Mouse (Mus musculus) v-Abl transformed pro-B cells (cell line): ENCODE data around the gene Synj1.

Experiments used
- in situ Hi-C, 2 experiments: fragments of 400-800 bp; cut with MboI; formaldehyde crosslinking; loops; one replicate each; pipeline ENCODE4 v1.15.1; 2025; ENCODE audit not compliant: unreplicated experiment in 2 of 2

Gene Synj1

DNA sequence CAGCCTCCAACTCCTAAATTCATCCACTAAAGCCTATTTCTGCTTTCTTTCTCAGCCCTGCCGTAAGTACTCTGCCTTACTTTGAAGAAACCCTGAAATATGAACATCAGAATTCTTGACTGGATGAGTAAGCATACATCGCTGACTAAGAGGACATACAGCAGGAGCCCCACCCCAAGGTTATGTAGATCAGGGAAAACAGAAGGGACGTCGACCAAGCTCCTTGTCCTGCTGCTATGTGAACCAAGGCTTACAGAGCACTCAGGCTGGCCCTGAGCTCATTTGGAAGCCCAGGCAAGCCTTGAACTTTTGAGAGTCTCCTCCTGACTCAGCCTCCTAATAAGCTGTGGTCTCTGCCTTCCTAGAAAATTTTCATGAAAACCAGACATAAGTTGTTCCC is 4.7 kb upstream of the Synj1 start:
- in situ Hi-C loops, result loop anchor here in 1 of 2 experiments (10.0 kb wide), 1 partner anchor 81 kb away; the partner anchor contains the start of gene Cfap298

DNA sequence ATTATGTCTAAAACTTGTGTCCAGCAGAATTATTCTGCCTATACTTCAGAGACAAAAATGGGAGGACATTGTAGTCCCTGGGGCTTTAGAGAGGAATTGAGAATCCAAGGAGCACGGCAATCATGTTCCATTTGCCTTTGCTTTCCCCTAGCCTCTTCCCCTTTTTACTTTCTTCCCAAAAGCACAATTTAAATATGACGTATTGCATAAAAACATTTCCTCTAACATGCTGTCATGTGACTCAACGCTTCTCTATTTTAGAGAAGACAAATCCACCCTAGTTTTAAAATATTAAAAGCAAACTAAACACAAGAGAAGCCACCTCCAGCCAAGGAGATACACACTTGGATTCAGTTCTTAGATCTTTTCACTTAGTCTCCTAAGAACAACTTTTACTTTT is 739 bp upstream of the Synj1 start:
- in situ Hi-C loops, result loop anchor here in 1 of 2 experiments (10.0 kb wide), 1 partner anchor 77 kb away; the partner anchor contains the start of gene Cfap298

DNA sequence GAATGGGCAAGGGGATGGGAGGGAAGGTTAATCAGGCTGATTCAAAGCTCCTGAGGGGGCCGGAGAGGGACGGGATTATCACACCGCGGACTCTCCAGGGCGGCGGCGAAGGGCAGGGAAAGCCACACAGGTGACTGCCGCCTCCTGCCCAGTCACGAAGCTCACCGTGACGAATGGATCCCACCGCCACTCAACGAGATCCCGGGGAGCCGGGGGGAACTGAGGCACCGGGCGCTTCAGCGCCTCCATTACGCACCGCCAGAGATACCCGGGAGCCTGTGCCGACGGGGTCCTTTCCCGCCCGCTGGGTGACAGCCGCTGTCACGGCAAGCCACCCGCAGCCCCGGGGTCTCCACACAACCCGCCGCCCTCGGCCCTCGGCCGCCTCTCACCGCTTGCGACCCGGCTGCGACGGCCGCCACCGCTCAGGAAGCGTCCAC is 507 bp downstream of the Synj1 start:
- in situ Hi-C loops, result loop anchor here in 1 of 2 experiments (10.0 kb wide), 1 partner anchor 76 kb away; the partner anchor contains the start of gene Cfap298

DNA sequence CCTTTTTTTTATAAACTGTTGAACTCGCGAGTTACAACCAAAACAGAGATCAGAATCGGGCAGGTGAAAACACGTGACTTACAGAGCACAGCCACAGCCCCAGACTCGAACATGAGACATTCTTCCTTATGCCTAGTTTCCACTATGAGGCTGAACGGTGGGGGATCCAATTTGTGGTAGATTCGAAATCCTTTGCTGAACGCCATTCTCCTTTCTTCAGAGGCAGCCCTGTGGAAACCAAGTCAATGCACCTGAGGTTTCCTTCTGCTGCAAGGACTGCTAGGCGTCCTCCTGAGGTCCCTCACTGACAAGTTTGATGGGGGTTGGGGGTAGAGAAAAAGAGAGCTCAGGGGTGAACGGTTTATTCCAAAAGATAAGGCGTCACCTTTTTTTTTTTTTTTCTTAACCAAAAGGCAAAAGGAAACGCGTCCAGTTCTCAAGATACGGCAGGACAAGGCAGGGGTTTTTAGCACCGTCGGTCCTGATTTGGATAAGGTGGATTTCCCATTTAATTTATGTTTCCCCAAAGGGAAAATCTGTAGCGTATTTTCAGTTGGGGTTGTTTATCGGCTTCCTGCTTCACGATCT is 1.1 kb downstream of the Synj1 start:
- in situ Hi-C loops, result loop anchor here in 1 of 2 experiments (10.0 kb wide), 1 partner anchor 75 kb away; the partner anchor contains the start of gene Cfap298

DNA sequence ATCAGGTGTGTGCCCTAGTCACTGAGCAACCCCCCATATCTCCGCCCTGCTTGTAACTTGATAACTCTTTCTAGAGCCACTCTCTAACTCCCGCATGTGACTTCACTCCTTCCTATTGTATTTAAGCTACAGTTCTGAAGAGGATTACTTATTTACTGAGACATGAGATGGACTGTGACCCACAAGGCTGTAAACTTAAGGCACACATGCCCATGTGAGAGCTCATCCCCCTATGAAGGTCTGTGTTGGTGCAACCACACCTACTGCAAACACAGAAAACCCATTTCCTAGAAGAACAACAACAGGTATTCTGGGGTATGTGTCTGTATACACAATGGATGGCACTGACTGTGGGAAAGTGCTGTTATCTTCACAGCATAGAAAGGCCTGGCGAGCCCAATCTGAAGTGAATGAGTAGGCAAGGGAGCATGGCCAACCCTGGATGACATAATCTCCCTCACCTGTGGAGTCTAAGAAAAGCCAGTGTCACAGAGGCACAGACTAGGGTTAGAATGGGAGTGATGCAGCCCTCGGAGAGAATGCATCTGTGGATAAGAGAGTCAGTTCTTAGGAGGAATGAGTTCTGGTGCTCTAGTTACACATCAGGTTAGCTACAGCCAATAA is 6.1 kb downstream of the Synj1 start:
- in situ Hi-C loops, result no loop called here

DNA sequence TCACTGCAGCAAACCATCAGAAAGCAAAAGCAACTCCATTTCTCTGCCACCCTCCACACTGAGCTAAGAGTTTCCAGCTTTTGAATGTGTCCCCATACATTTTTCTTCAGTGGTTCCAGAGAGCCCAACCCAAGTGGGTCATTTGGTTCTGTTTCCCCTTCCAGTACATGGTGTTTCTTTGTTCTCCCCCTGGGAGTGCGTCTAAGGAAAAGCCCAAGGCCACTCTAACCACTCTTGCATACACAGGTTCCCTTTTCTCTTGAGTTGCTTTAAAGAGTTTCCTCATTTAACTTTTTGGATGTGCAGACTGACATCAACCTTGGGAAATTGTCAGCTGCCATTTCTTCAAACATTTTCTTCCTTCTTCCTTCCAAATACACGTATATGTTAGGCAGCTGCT is 10.0 kb downstream of the Synj1 start:
- in situ Hi-C loops, result no loop called here

DNA sequence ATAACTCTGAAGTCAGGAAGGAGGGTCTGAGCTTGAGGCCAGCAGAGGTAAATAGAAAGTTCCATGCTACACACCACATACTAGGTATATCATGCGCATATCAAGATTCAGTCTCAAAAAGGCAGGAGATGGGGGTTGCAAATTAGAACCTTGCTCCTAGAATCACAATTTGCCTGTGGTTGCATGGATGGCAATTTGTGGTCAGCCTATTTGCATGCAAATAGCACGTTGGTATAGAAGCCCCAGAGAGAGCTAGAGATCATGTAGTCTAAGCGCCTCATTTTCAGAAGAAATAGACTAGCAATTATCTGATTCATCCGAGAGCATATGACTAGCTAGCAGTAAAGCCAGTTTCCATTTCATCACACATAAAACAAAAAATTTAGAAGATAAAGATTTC is 11.3 kb downstream of the Synj1 start:
- in situ Hi-C loops, result no loop called here

DNA sequence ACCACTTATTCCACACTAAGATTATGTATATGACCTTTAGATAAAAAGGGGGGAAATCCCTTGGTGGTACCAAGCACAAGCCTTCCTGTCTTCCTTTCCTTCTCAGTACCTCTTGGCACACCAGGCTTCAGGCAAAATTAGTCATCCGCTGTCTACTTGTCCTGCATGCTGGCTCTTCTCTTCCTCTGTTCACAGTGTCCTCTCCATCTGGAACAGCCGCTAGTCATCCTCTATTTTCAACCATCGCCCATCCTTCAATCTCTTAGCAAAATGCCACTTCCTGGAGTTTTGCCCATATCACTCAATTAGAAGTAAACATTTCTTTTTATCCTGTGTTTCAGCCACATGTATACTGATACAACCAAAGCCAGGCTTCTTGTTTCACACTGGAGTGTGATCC is 13.3 kb downstream of the Synj1 start:
- in situ Hi-C loops, result no loop called here

DNA sequence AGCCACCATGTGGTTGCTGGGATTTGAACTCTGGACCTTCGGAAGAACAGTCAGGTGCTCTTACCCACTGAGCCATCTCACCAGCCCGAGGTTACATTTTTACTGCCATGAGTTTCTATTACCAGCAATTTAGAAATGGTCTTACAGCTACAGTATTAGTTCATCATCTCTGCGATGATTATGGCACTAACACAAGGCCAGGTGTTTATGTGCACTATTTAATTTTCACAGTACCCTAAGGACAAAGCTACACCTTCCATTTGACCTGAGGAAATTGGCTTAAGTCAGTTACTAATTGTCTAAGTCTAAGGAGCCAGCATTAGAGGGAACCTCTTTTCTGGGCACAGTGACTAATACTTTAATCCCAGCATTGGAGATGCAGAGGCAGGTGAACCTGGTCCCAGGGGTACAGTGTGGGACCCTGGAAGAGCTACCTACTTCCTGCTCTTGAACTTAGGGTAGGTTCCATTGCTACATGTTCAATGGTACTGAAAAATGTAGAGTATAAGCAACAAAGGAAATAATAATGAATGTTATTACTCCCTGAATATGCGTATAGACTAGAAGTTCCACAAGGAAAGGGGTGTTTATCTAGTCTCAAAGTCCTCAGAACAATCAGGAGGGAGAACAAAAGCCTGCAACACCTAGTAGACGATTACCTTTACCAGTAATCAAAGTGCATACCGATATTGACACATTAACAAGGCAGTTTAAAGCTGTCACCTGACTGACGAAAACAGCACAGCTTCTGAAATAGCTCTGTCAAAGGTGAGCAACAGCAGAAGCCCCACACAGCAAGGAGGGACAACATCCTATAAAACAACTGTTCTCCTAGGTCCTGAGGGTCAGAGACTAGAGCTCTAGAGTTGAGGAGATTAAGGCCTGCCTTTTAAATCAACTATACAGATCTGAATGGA is 14.5 kb downstream of the Synj1 start:
- in situ Hi-C loops, result no loop called here

DNA sequence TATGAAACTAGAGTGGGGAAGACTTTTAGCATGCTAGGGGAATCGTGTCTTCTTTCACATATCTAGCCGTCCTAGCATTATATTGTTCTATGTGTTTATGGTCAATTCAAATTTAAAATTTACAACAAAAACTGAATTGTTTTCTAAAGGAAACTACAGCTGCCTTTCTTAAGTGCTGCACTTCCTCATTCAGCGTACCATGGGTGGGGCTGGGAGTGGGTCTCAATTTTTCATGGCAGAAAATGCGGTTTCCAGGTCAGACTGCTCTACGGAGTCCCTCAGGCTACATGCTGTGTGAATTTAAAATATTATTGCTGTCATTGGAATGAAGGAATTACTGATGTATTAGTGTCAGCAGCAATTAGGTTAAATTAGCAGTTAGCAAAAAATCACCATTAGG is 15.6 kb downstream of the Synj1 start:
- in situ Hi-C loops, result no loop called here

DNA sequence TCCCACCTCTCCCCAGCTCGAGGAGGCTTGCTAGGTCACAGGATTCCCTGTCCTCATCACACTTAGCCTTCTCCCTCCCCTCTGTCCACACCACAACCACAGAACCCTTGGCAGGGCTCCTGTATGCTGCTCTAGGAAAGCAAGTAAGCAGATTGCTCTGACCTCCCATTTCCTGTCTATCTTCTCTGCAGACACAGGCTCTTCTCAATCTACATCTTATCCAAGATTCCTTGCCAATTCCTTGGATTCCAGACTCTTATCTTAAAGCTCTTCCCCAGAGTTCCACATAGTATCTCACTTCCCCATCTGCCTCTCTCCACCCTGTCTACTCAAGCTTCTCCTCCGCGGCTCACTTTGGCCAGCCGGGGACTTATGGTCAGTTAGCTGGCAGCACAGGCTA is 16.1 kb downstream of the Synj1 start:
- in situ Hi-C loops, result no loop called here

DNA sequence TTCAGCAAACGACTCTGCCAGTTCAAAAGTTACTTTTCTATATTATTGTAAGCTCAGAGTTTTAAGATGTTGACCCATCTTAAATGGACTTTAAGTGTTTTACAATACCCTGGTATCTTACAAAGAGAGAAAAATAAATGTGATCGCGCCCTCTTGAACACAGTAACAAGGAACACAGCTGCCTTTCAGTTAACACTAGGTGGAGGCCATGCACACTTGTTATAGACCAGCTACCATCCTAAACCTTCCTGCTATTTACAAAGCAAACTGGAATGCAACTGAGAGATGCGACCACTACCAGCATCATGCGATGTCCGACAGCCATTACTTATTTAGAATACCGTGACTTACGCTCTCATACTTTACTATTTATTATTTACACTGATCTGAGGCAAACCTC is 21.9 kb downstream of the Synj1 start:
- in situ Hi-C loops, result no loop called here

DNA sequence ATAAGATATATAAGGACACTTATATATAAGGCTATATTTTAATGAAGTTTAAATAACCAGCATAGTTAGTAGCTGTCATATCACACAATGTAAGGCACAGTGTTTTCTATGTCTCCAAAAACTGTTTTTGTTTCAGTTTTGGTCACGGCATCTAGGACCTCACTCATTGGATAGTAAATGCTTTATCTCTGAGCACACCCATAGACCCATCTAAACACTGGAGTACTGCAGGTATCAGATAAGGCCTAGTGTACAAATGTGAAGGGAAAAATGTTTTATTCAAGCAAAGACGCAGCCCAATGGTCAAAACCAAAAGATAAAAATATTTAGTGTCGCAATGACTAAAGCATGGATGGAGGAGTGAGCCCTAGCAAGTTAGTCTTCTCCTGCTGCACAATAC is 22.4 kb downstream of the Synj1 start:
- in situ Hi-C loops, result no loop called here

DNA sequence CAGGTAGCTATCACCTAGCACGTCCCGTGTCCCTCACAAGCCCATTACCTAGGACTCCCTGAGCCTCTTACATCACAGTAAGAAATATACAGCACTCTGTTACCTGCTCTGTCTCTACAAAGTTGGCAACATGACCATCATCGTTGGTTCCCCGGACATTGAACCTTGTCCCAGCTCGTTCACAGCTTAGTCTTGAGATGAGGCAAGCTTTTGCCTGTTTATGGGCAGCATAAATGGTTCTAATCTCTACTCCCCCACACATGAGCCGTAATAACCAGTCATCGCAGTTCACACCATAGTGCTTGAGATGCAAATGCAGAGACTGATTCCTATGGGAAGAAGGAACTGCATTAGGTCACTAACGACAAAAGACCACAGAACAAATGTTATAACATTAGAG is 23.1 kb downstream of the Synj1 start:
- in situ Hi-C loops, result no loop called here

DNA sequence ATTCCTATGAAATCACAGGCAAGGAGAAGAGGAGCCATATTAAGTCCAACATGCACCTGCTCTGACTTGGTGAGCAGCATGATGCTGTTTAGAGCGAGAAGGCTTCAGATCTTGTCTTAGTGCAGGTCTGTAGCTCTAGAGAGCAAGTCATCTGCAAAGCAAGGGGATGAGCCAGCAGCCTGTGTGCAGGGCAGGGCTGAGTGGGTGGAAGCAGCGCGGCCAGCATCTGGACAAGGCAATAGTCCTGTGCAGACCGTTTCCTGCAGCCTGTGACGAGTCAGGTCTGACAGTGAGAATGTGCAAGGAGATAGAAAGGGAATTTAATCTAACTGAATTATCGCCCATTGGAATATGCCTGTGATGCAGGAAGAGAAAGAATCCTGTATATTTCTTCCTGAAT is 40.1 kb downstream of the Synj1 start:
- in situ Hi-C loops, result no loop called here

DNA sequence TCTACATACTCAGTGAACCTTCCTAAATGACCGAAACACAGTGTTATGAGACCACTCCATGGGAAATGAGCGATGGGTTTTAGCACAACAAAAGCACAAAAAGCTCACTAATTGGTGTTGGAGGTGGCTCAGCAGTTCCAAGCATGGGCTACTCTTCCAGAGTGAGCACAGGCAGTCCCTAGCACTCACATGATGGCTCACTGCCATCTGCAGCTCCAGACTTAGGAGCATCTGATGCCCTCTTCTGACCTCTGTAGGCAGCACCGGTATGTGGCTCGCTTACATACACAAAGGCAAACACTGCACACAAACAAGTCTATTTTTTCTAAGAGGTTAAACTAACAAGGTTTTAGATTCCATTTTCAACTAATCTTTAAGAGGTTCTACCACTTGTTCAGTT is 44.9 kb downstream of the Synj1 start:
- in situ Hi-C loops, result no loop called here

DNA sequence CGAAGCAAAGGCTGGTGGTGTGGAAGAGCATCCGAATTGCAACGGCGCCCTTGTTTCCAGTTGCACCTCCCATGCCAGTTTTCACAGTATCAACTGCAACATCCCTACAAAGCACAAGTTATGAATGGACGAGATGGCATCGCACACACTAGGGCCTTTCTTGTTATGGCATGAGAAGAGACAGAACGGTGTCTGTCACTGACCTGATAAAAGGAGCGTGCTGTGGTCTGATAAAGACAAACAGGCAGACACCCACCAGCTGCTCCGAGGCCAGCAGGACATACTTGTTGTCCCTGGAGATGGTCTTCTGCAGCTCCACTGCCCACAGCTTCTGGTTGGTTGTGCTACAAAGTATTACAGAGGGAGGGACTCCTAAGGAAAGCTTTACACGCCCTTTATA is 46.8 kb downstream of the Synj1 start:
- in situ Hi-C loops, result no loop called here

DNA sequence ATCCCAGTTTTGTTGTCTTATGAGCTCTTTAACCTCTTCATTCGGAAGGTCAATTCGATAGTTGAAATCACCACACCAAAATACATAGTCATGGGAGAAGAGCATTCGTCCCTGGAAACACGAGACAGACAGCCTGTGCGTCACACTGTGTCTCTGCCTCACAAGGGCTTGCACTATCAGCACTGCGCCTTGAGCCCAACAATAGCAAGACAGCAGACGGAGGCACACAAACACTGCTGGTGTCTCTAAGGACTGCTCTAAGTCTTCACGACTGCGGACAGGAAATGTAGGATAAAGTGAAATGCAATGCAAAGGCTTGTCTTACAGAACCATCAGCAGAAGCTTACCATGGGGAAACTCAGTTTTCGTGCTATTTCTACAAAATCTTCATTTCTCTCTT is 47.2 kb downstream of the Synj1 start:
- in situ Hi-C loops, result no loop called here

DNA sequence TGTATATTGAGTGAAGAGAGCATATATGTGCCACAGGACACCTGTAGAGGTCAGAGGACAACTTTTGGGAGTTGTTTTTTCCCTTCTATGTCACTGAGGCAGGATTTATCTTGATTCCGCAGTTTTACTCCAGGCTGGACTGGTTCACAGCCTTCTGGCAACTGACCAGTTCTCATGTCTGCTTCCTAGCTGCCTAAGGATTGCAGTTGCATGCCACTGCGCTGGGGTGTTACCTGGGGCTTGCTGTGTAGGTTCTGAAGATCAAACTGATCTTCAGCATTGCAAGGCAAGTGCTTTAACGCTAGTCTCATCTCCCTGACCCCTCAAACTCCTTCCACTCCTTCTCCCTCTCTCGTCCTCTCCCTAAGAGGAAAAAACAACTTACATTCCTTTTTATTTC is 47.9 kb downstream of the Synj1 start:
- in situ Hi-C loops, result no loop called here

DNA sequence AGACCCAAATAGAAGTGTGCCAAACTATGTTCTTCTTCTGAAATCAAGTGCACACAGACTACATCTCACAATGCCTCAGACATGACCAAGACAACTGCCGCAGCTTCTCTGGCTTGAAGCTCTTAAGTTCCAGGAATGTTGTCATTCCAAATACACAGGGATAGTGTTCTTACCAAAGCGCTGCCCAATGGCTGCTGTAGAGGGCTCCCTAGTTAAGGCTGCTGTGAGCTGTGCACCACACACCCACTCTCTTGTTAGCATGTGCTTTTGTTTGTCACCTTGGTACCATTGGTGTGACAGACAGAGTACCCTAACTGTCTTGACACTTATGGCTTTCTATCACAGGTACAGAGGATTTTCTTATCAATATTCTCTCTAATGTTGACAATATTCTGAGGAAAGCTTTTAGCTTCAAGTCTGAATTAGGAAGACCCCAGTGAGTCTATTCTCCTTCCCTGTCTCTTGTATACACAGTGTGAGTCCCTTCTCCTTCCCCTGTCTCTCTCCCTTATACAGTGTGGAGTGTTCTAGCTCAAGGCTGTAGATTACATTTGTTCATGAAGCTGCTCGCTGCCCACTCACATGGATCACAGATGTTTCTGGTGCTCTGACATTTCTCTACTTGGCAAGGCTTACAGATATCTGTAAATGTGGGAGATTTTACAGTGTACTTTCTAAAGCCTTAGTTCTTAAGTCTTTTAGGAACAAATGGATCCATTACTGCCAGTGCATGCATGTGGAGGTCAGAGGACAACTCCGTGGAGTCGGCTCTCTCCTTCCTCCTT is 52.6 kb downstream of the Synj1 start:
- in situ Hi-C loops, result no loop called here

DNA sequence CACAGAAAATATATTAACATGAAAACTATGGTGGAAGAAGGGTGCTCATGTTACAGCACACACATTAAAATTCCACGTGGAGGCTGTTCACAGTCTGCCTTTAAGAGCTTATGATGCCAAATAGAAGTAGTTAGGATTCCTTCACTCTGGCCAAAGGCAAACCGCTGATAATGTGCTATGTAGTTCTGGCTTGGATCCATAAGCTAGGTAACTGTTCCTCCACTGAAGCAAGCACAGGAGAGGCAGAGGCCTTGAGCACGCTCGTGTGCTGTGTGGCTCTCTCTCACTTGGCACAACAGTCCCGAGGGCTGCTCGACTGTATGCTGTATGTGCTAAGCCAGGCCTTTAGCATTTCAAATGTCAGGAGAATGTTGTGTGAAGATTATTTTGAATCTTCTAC is 55.6 kb downstream of the Synj1 start:
- in situ Hi-C loops, result no loop called here
